Comparison of ENCODE assay signal across 28 mouse cellular contexts in the genomic region with DNA sequence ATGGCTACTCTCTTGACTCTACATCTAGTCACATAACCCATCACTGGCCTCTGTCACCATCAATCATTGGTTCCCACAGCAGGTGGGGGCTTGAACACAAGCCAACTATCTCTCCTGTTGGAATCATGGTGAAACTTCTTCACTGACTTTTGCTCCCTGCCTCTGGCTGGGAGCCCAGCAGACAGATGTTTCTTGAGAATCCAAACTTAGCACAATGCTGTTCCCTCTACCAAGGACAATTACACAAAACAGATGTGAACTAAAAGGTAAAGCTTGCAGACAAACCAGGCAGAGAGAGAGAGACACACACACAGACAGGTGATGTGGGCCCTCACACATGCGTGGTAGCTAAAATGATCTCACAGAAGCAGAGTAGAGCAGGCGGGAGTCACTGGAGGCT. TPM values are rescaled to one million over a fixed set of nuclear protein-coding genes. Genes with fewer than 3 reads are reported as not detected.
DNase-seq lines count a peak whose midpoint lies in the region; ATAC-seq lines count a peak whose summit lies in the region.
"Had no signal": no experiment of that assay in that cellular context is flagged by ENCODE, and none has a peak within 500 bp of the region (broad histone marks: within the 10 kb centered on the region; RNA-seq: fewer than 3 reads in every experiment).

No protein-coding gene starts in this region.

- H3K9me3 ChIP-seq in kidney, embryonic 14.5 days (ENCODE audit: control insufficient read depth, low read length): no peaks in the 10 kb centered on the region
- H3K9me3 ChIP-seq in midbrain, embryonic 14.5 days (ENCODE audit: control insufficient read depth, low read length): no peaks in the 10 kb centered on the region
- H3K9me3 ChIP-seq: embryonic facial prominence, embryonic 15.5 days; heart, embryonic 12.5 days; hindbrain, embryonic 10.5 days; midbrain, embryonic 10.5 days; neural tube, embryonic 15.5 days; stomach, embryonic 15.5 days had no signal

- DNase-seq in kidney, adult 18-20 months: peak; percentile 20
- DNase-seq in 3T3-L1 (ENCODE audit: low read depth, low spot score): peak; percentile 53
- DNase-seq in adipocyte (ENCODE audit: low spot score): peak; percentile 26
- DNase-seq in kidney, postnatal 36 days: peak; percentile 47 to 65
- no peak for DNase-seq in urinary bladder, adult 18-20 months (ENCODE audit: low spot score in 2 of 2)
- DNase-seq in midbrain, embryonic 14.5 days: no peak
- DNase-seq: adrenal gland, postnatal 25 days; cerebellum, adult 8-10 months; cerebellum, postnatal 36 days; embryo, embryonic 11 days; gastrocnemius, postnatal 10 days; heart, adult 11 months; layer of hippocampus, postnatal 36 days; liver; right cerebral cortex, adult 18-20 months; right cerebral cortex, postnatal 4 days; thymus, adult 2 months had no signal

- H3K36me3 ChIP-seq in kidney, embryonic 14.5 days (ENCODE audit: control insufficient read depth, insufficient read depth, low read length): peaks cover 2% of the 10 kb centered on the region; the same call in 1 of the 2 replicates
- H3K36me3 ChIP-seq in midbrain, embryonic 14.5 days (ENCODE audit: control insufficient read depth, insufficient read depth, low read length): peaks cover 43% of the 10 kb centered on the region
- H3K36me3 ChIP-seq: embryonic facial prominence, embryonic 15.5 days; stomach, embryonic 15.5 days had no signal

- no peak overlapping the region for H3K4me3 ChIP-seq in kidney, embryonic 14.5 days (ENCODE audit: low read length)
- no peak overlapping the region for H3K4me3 ChIP-seq in midbrain, embryonic 14.5 days (replicated peaks; ENCODE audit: low read depth, low read length)
- H3K4me3 ChIP-seq: embryonic facial prominence, embryonic 15.5 days; heart, embryonic 12.5 days; hindbrain, embryonic 10.5 days; midbrain, embryonic 10.5 days; neural tube, embryonic 15.5 days; stomach, embryonic 15.5 days had no signal

- no peaks in the 10 kb centered on the region for H3K27me3 ChIP-seq in kidney, embryonic 14.5 days (ENCODE audit: control insufficient read depth, insufficient read depth, low read length)
- no peaks in the 10 kb centered on the region for H3K27me3 ChIP-seq in midbrain, embryonic 14.5 days (ENCODE audit: control insufficient read depth, insufficient read depth, low read length)
- H3K27me3 ChIP-seq: embryonic facial prominence, embryonic 15.5 days; neural tube, embryonic 15.5 days; stomach, embryonic 15.5 days had no signal

- H3K4me2 ChIP-seq in kidney, embryonic 14.5 days (replicated peaks; ENCODE audit: low read depth, low read length): no peak overlapping the region
- H3K4me2 ChIP-seq in midbrain, embryonic 14.5 days (ENCODE audit: low read length): no peak overlapping the region
- H3K4me2 ChIP-seq: embryonic facial prominence, embryonic 15.5 days; heart, embryonic 12.5 days; neural tube, embryonic 15.5 days; stomach, embryonic 15.5 days had no signal

- no peak overlapping the region for H3K9ac ChIP-seq in kidney, embryonic 14.5 days (ENCODE audit: low read depth, low read length)
- no peak overlapping the region for H3K9ac ChIP-seq in midbrain, embryonic 14.5 days (replicated peaks; ENCODE audit: low read length)
- H3K9ac ChIP-seq: embryonic facial prominence, embryonic 15.5 days; heart, embryonic 12.5 days; neural tube, embryonic 15.5 days; stomach, embryonic 15.5 days had no signal

- H3K27ac ChIP-seq in kidney, embryonic 14.5 days (ENCODE audit: low read depth, low read length): no peak overlapping the region
- H3K27ac ChIP-seq in midbrain, embryonic 14.5 days (replicated peaks; ENCODE audit: low read depth, low read length): no peak overlapping the region
- H3K27ac ChIP-seq: embryonic facial prominence, embryonic 15.5 days; hindbrain, embryonic 10.5 days; hindbrain, postnatal 0 days; kidney, postnatal 0 days; midbrain, embryonic 10.5 days; neural tube, embryonic 15.5 days; stomach, embryonic 15.5 days had no signal

- 79% methylated on average over 2 of the region's 2 CpGs for WGBS in kidney, embryonic 14.5 days
- 85% methylated on average over 2 of the region's 2 CpGs for WGBS in midbrain, embryonic 14.5 days

- no peaks in the 10 kb centered on the region for H3K4me1 ChIP-seq in kidney, embryonic 14.5 days (ENCODE audit: control insufficient read depth, insufficient read depth, low read length)
- no peaks in the 10 kb centered on the region for H3K4me1 ChIP-seq in midbrain, embryonic 14.5 days (ENCODE audit: control insufficient read depth, insufficient read depth, low read length)
- H3K4me1 ChIP-seq: hindbrain, embryonic 10.5 days; midbrain, embryonic 10.5 days; stomach, embryonic 15.5 days had no signal

- no peak for ATAC-seq in kidney, embryonic 14.5 days (ENCODE audit: low FRiP score, low TSS enrichment)
- no peak for ATAC-seq in midbrain, embryonic 14.5 days (ENCODE audit: low FRiP score, low TSS enrichment)
- ATAC-seq: forebrain, embryonic 14.5 days; hindbrain, postnatal 0 days had no signal

RNA-seq across cellular contexts. Expression of gene Nup210, which starts 58.6 kb away (rescaled TPM):
- polyA plus RNA-seq in kidney, embryonic 14.5 days (2014; fragmentation: Nextera tagmentation; extraction: Ambion mirVana): 13.1 and 30.6 TPM in 2 replicates
- polyA plus RNA-seq in midbrain, embryonic 14.5 days (2014; fragmentation: Nextera tagmentation; extraction: Ambion mirVana): 17.1 and 28.0 TPM in 2 replicates
- polyA plus RNA-seq: C2C12 had no signal

Comparison
In these comparisons a context has a peak if more than half of its experiments do, and no peak if none do; other contexts are left out.
1. DNase-seq: peak in kidney, adult 18-20 months (single experiment), 3T3-L1 (single experiment), adipocyte (single experiment) and kidney, postnatal 36 days (2 of 2); none in urinary bladder, adult 18-20 months (0 of 2) and midbrain, embryonic 14.5 days (single experiment).